23 mouse cellular contexts compared by ENCODE assay signal in the genomic region with DNA sequence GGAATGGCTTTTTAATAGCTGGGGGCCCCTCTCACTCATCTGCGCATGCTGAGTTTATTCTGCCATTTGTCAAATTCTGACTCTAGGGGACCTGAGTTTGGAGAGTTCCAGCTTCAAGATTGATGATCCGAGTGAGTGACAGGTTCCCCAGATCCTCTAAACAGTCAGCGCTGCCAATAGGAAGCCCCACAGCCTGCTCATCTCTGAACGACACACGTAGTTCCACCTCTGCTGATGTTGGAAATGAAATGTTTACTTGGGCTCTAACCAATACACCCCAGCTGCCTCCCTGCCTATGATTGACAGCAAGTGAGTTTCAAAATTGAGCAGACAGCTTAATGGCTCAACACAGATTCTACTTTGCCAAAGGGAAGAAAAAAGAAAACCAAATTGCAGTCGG.
"Had no signal": no experiment of that assay in that cellular context is flagged by ENCODE, and none has a peak within 500 bp of the region (broad histone marks: within the 10 kb centered on the region; RNA-seq: fewer than 3 reads in every experiment).

No protein-coding gene starts in this region.

- DNase-seq: kidney, adult 2 months; kidney, postnatal 10 days; kidney, postnatal 36 days; left cerebral cortex, postnatal 4 days; liver, postnatal 0 days; lung, embryonic 14.5 days; retina, postnatal 1 day; right cerebral cortex, postnatal 25 days; spleen, adult 18-20 months; thymus, postnatal 25 days had no signal

- H3K9ac ChIP-seq: kidney, embryonic 15.5 days; limb, embryonic 12.5 days; limb, embryonic 15.5 days; liver, embryonic 14.5 days; liver, postnatal 0 days; lung, embryonic 14.5 days; midbrain, embryonic 13.5 days; neural tube, embryonic 13.5 days; stomach, embryonic 15.5 days had no signal

- H3K4me3 ChIP-seq: kidney, embryonic 15.5 days; layer of hippocampus, adult 2 months; limb, embryonic 12.5 days; limb, embryonic 15.5 days; midbrain, embryonic 13.5 days; myocyte; neural tube, embryonic 13.5 days; stomach, embryonic 15.5 days had no signal

- H3K4me1 ChIP-seq: kidney, embryonic 15.5 days; limb, embryonic 12.5 days; limb, embryonic 15.5 days; stomach, embryonic 15.5 days had no signal

- H3K9me3 ChIP-seq: kidney, embryonic 15.5 days; limb, embryonic 12.5 days; limb, embryonic 15.5 days; midbrain, embryonic 13.5 days; neural tube, embryonic 13.5 days; stomach, embryonic 15.5 days had no signal

- ATAC-seq: intestine, postnatal 0 days; liver, postnatal 0 days; lung, postnatal 0 days; midbrain, embryonic 13.5 days had no signal

- H3K4me2 ChIP-seq: kidney, embryonic 15.5 days; limb, embryonic 12.5 days; limb, embryonic 15.5 days; liver, embryonic 11.5 days; lung, embryonic 14.5 days; midbrain, embryonic 13.5 days; neural tube, embryonic 13.5 days; stomach, embryonic 15.5 days had no signal

- H3K36me3 ChIP-seq: kidney, embryonic 15.5 days; limb, embryonic 12.5 days; limb, embryonic 15.5 days; midbrain, embryonic 13.5 days; neural tube, embryonic 13.5 days; stomach, embryonic 15.5 days had no signal

- H3K27me3 ChIP-seq: kidney, embryonic 15.5 days; limb, embryonic 15.5 days; midbrain, embryonic 13.5 days; stomach, embryonic 15.5 days had no signal

- H3K27ac ChIP-seq: kidney, embryonic 15.5 days; layer of hippocampus, adult 2 months; limb, embryonic 12.5 days; limb, embryonic 15.5 days; liver, embryonic 14.5 days; macrophage; midbrain, embryonic 13.5 days; neural tube, embryonic 13.5 days; stomach, embryonic 15.5 days had no signal
